Mouse (Mus musculus) intestine, embryonic 14.5 days (tissue): ENCODE measurements around the gene Tgm5. TPM values are rescaled to one million over a fixed set of nuclear protein-coding genes. Genes with fewer than 3 reads are reported as not detected.
"Not testable (repeated sequence)": the region's sequence is repeated elsewhere in the genome, so short reads cannot be mapped to it uniquely, and the experiment has no call there.

Source experiments
- ATAC-seq: fragments of 200-750 bp; cut with Nextera tagmentation; replicated peaks from 2 replicates; pipeline ENCODE4 v1.8.0; 2017; ENCODE audit warnings: low read depth, moderate number of reproducible peaks, moderate TSS enrichment, moderate library complexity; ENCODE audit not compliant: low FRiP score, low TSS enrichment
- DNase-seq: peaks from one replicate; pipeline ENCODE4 v3.0.0-alpha.2; 2018; ENCODE audit warnings: low spot score
- H3K27ac ChIP-seq: fragments of 300-500 bp; sonication (generic); 2 replicates; pipeline ENCODE4 v1.5.1; 2014; ENCODE audit warnings: low read depth, mild to moderate bottlenecking, control low read depth
- H3K27me3 ChIP-seq: fragments of 300-500 bp; sonication (generic); replicated peaks from 2 replicates; pipeline ENCODE4 v1.6.1; 2014; ENCODE audit warnings: low read length, control low read depth; ENCODE audit not compliant: control insufficient read depth, insufficient read depth
- H3K36me3 ChIP-seq: fragments of 300-500 bp; sonication (generic); 2 replicates; pipeline ENCODE4 v1.6.1; 2014; ENCODE audit warnings: low read length, control low read depth; ENCODE audit not compliant: control insufficient read depth, insufficient read depth
- H3K4me1 ChIP-seq: fragments of 300-500 bp; sonication (generic); replicated peaks from 2 replicates; pipeline ENCODE4 v1.6.1; 2014; ENCODE audit warnings: low read length, control low read depth, mixed read lengths; ENCODE audit not compliant: control insufficient read depth, insufficient read depth
- H3K4me2 ChIP-seq: fragments of 300-500 bp; sonication (generic); 2 replicates; pipeline ENCODE4 v1.6.1; 2014; ENCODE audit warnings: low read length
- H3K4me3 ChIP-seq: fragments of 300-500 bp; sonication (generic); 2 replicates; pipeline ENCODE4 v1.5.1; 2014; ENCODE audit warnings: low read depth, low read length, control low read depth, mixed read lengths
- H3K9ac ChIP-seq: fragments of 300-500 bp; sonication (generic); 2 replicates; pipeline ENCODE4 v1.6.1; 2014; ENCODE audit warnings: mild to moderate bottlenecking, low read length
- H3K9me3 ChIP-seq: fragments of 300-500 bp; sonication (generic); 2 replicates; pipeline ENCODE4 v1.6.1; 2016; ENCODE audit warnings: low read length, control low read depth; ENCODE audit not compliant: control insufficient read depth
- WGBS: fragments of 180-500 bp; shearing (Covaris S2); extraction: QIAGEN DNeasy Blood & Tissue Kit; methylation state at CpG from one replicate; pipeline ENCODE4 v1.1.7; 2014; 5-methylcytosine and 5-hydroxymethylcytosine counted together
- polyA plus RNA-seq: library from polyadenylated mRNA; unstranded; fragments of >200 nt; fragmentation: Nextera tagmentation; extraction: Ambion mirVana; gene quantifications from 2 replicates; pipeline ENCODE4 v1.2.1, GENCODE M21; 2014

Tgm5 gene
- polyA plus RNA-seq, 1 experiment from 2014 or later = 0.11 TPM

DNA sequence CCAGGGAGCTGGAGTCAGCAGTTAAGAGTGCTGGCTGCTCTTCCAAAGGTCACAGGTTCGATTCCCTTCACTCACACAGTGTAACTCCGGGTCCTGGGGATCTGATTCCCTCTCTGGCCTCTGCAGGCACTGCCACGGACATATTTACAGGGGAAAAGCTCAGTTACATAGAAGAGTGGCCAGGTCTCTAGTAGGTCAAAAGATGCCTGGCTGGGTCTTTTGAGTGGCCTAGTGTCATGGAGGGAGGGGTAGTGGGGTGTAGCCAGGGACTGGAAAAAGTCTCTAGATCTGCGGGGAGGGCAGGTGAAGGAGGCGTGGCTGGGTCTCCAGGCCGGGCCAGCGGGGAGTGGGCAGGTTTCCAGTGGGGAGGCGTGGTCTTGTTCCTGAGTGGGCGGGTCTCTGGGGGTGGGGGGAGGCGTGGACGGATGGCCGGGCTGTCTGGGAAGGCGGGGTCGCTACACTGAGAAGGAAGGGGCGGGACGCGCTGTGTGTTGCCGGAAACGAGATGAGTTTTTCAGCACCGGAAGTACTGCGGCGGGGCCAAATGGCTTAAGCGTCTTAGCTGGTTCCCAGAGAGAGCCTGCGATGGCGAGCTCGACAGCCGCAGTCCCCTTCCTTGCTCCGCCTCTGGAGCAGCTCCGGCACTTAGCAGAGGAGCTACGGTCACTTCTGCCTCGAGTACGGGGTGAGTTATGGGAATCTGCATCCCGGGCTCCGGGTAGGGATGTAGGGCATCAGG lies 77.5 kb downstream of the Tgm5 start, which contains the start of gene Ccndbp1:
TSS of gene Ccndbp1 (plus strand) at position 479 of the 739 bp plus-strand sequence.
- Histone ChIP-seq H3K27me3 (no peaks in the 10 kb centered on the region), H3K9ac (peak within 1 kb of the TSS; percentile 57), H3K36me3 (peaks cover 14% of the 10 kb centered on the region), H3K9me3 (no peaks in the 10 kb centered on the region), H3K27ac (no peak within 1 kb of the TSS), H3K4me3 (peak within 1 kb of the TSS; percentile 77), H3K4me1 (peaks cover 7% of the 10 kb centered on the region), H3K4me2 (peak within 1 kb of the TSS; percentile 93)
- peak; percentile 96 for ATAC-seq
- 1% methylated on average over 33 of the region's 34 CpGs for WGBS
- DNase-seq = peak; percentile 92

- H3K36me3 ChIP-seq = peaks cover 5% of the 10 kb centered on the region; the same call in 1 of the 2 replicates
- no peaks in the 10 kb centered on the region for H3K27me3 ChIP-seq
- no peak for DNase-seq
- H3K4me2 ChIP-seq = no peak overlapping the region
- no peak for ATAC-seq
- H3K9me3 ChIP-seq = no peaks in the 10 kb centered on the region
- H3K27ac ChIP-seq = no peak overlapping the region
- no peak overlapping the region for H3K9ac ChIP-seq
- no peak overlapping the region for H3K4me3 ChIP-seq
- peaks cover 7% of the 10 kb centered on the region for H3K4me1 ChIP-seq
- WGBS = 91% methylated on average over 1 of the region's 1 CpGs
Observed at GRCm38 (mm10) chr2:121006986-121007385, 78.7 kb downstream of the Tgm5 start.

- 84% methylated on average over 7 of the region's 7 CpGs for WGBS
- H3K27me3 ChIP-seq = no peaks in the 10 kb centered on the region
- H3K4me3 ChIP-seq = no peak overlapping the region
- ATAC-seq (no peak), DNase-seq (no peak)
- no peaks in the 10 kb centered on the region for H3K36me3 ChIP-seq
- H3K4me1 ChIP-seq = peaks cover 5% of the 10 kb centered on the region
- no peaks in the 10 kb centered on the region for H3K9me3 ChIP-seq
- no peak overlapping the region for H3K4me2 ChIP-seq
- H3K9ac ChIP-seq = no peak overlapping the region
- no peak overlapping the region for H3K27ac ChIP-seq
Observed at GRCm38 (mm10) chr2:121004018-121004811, 81.4 kb downstream of the Tgm5 start.

- H3K4me3 ChIP-seq = no peak overlapping the region
- H3K9ac ChIP-seq = no peak overlapping the region
- no peaks in the 10 kb centered on the region for H3K9me3 ChIP-seq
- H3K4me1 ChIP-seq = no peaks in the 10 kb centered on the region
- no peaks in the 10 kb centered on the region for H3K27me3 ChIP-seq
- no peak for DNase-seq
- H3K27ac ChIP-seq = no peak overlapping the region
- no peak overlapping the region for H3K4me2 ChIP-seq
- WGBS = 60% methylated on average over 2 of the region's 2 CpGs
- H3K36me3 ChIP-seq = no peaks in the 10 kb centered on the region
- ATAC-seq = no peak
Observed at GRCm38 (mm10) chr2:121003586-121003985, 82.1 kb downstream of the Tgm5 start.

DNA sequence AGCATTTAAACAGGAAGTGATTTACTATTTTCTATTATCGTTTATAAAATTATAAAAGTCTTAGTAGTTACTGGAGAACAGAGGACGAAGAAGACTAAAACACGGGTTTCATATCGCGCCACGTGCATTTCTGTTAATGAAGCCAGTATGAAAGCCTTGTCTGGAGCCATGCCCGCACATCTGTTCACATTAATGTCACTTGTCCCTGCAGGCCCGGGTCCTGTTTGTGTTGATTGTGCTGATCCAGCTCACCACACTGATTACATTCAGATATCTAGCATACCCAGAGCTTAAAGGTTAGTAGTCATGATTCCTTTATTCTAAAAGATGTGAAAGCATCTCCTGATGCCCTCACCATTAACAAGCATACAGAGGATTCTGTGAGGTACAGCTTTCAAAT lies 86.8 kb downstream of the Tgm5 start:
- H3K9me3 ChIP-seq = no peaks in the 10 kb centered on the region
- no peaks in the 10 kb centered on the region for H3K4me1 ChIP-seq
- H3K27me3 ChIP-seq = no peaks in the 10 kb centered on the region
- no peaks in the 10 kb centered on the region for H3K36me3 ChIP-seq
- no peak for ATAC-seq
- H3K27ac ChIP-seq = no peak overlapping the region
- no peak for DNase-seq
- WGBS = 83% methylated on average over 8 of the region's 8 CpGs
- H3K9ac ChIP-seq = no peak overlapping the region
- H3K4me3 ChIP-seq = no peak overlapping the region
- no peak overlapping the region for H3K4me2 ChIP-seq

- not testable (repeated sequence) for H3K27ac ChIP-seq, H3K27me3 ChIP-seq, ATAC-seq, H3K9me3 ChIP-seq, H3K36me3 ChIP-seq, H3K4me2 ChIP-seq, H3K9ac ChIP-seq, H3K4me3 ChIP-seq, DNase-seq, H3K4me1 ChIP-seq
- 64% methylated on average over 1 of the region's 1 CpGs for WGBS
Observed at GRCm38 (mm10) chr2:120996607-120997006, 89.0 kb downstream of the Tgm5 start.

Other genes with a start within 250 kb of the Tgm5 start
- gene Cdan1, start 235.7 kb downstream of the Tgm5 start, polyA plus RNA-seq = 7.2 and 8.8 TPM in 2 replicates
- 4.5 and 4.9 TPM in 2 replicates for gene Ttbk2, start 235.2 kb downstream of the Tgm5 start, polyA plus RNA-seq
- gene Ubr1, start 115.1 kb downstream of the Tgm5 start, polyA plus RNA-seq = 22.3 and 23.5 TPM in 2 replicates
- gene Tmem62, start 108.8 kb downstream of the Tgm5 start, polyA plus RNA-seq = 4.2 and 4.6 TPM in 2 replicates
- 36.0 and 38.3 TPM in 2 replicates for gene Ccndbp1, start 77.4 kb downstream of the Tgm5 start, polyA plus RNA-seq
- gene Epb42, start 48.8 kb downstream of the Tgm5 start, polyA plus RNA-seq = 1.3 and 1.7 TPM in 2 replicates
- 0.32 TPM in 1 of 2 replicates, not detected in the other for gene Tgm7, start 24.0 kb upstream of the Tgm5 start, polyA plus RNA-seq
- 19.2 and 23.2 TPM in 2 replicates for gene Adal, start 54.6 kb upstream of the Tgm5 start, polyA plus RNA-seq
- 19.7 and 20.8 TPM in 2 replicates for gene Lcmt2, start 54.8 kb upstream of the Tgm5 start, polyA plus RNA-seq
- 51.6 and 58.8 TPM in 2 replicates for gene Tubgcp4, start 84.8 kb upstream of the Tgm5 start, polyA plus RNA-seq
- 8.7 and 11.1 TPM in 2 replicates for gene Zscan29, start 85.3 kb upstream of the Tgm5 start, polyA plus RNA-seq
- gene Trp53bp1, start 185.6 kb upstream of the Tgm5 start, polyA plus RNA-seq = 63.8 and 70.3 TPM in 2 replicates
- gene Map1a, start 203.8 kb upstream of the Tgm5 start, polyA plus RNA-seq = 6.7 and 7.2 TPM in 2 replicates